Mouse (Mus musculus) bone marrow, adult 2 months (tissue): ENCODE data around the gene Ccdc33.

Experiments
- CTCF ChIP-seq: fragments of 200-500 bp; IDR thresholded peaks from 2 replicates; pipeline ENCODE4 v1.5.1; 2011; ENCODE audit warnings: low read length, control low read depth; ENCODE audit not compliant: control insufficient read depth, insufficient read depth
- POLR2A ChIP-seq: fragments of 200-500 bp; IDR thresholded peaks from 2 replicates; pipeline ENCODE4 v1.6.1; 2011; ENCODE audit warnings: low read depth, mild to moderate bottlenecking, control low read depth, low read length, borderline replicate concordance; ENCODE audit not compliant: control insufficient read depth

DNA sequence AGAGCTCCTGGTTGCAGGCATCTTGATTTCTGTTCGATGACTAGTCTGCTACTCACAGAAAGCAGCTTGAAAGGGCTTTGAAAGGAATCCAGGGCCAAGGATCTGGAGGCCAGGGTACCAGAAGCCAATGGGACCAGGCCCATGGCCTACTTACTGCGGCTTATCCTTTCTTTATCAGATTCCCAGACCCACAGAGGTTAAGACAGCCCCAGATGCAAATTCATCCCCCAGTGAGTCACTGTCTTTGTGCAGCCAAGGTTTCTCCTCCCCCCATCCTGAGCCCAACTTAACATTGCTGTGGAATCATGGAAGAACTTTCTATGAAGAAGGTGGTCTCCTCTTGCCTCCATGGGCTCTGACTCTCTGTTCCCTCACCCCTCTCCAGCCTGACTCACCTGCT lies 106.1 kb downstream of the Ccdc33 start:
- TF ChIP-seq POLR2A (no peak), CTCF (no peak)
